Mouse (Mus musculus): Measurements from ENCODE around the gene Helq.

Helq gene

DNA sequence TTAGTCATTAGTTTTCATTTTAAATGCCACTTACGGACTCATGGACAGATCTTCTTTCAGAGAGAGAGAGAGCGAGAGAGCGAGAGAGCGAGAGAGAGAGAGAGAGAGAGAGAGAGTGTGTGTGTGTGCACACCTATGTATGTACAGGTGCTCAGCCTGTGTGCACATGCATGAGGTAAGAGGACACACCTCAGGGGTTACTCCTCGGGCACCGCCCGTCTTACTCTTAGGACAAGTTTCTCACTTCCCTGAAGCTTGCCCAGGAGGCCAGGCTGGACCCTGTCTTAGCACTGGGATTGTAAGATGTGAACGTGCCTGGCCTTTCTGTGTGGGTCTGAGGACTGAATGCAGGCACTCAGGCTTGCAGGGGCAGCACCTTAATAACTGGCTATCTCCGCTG is 10.9 kb downstream of the Helq start:
- no peak for DNase-seq (ENCODE audit: extremely low spot score, low read depth, low spot score)

DNA sequence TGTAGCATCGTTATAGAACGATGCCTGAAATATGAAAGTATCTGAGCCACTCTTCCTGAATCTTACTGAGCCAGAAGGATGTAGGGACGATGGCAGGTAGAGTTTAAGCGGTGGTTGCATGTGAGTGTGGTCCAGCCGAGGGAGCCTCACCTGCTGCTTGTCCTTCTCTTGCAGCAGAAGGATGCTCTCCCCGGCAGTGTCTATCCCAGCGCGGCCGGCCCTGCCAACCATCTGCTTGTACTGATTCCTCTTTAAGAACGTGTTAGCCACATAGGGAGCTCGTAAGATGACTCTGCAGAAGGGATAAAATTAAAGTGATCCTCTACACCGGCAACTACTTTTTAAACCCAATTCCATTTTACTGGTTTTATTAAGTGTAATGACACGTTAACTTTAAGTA is 19.4 kb downstream of the Helq start:
- no peak for DNase-seq (ENCODE audit: extremely low spot score, low read depth, low spot score)

DNA sequence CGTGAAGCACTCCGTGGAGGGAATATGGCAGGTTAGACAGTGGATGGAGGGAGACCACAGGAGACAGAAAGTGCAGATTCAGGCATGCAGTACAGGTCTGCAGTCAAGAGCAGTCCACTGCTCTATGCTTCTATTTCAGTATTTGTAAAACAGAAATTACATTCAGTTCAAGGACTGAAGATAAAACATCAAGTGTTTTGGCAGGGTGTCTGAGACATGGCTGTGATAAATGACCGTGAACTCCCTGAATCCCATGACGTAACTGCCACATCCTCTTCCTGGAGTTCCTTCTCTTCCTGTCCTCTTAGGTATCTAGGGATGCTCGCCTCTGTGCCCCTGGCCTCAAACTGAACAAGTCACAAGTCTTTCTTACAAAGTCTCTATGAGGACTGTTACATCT is 21.5 kb downstream of the Helq start:
- no peak for DNase-seq (ENCODE audit: extremely low spot score, low read depth, low spot score)

DNA sequence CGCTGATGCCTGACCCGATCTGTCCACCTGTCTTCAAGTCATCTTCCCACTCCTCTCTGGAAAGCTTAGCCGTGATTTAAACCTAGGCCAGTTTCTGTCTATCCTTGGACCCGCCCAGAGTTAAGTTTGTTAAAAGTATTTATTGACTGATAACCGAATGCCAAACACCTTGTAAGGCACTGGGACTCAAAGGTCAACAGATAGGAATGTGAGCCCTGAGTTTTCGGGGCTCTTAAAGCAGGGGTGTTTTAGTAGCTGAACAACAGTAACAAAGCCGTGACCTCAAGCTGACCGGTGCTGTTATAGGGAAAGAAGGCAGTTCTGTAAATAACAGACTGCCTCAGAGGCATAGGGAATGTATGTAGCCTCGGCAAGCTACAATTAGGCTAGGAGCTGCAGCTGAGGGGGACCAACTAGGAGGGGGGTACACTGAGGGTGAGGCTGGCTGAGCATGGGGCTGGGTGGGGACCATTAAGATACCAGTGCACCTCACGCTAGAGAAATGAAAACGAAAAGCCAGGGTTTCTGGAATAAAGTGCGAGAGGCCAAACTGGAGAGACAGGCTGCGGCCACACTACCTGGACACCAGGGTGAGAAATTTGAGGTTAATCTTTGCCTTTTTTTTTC is 22.5 kb downstream of the Helq start:
- DNase-seq (ENCODE audit: extremely low spot score, low read depth, low spot score): no peak

DNA sequence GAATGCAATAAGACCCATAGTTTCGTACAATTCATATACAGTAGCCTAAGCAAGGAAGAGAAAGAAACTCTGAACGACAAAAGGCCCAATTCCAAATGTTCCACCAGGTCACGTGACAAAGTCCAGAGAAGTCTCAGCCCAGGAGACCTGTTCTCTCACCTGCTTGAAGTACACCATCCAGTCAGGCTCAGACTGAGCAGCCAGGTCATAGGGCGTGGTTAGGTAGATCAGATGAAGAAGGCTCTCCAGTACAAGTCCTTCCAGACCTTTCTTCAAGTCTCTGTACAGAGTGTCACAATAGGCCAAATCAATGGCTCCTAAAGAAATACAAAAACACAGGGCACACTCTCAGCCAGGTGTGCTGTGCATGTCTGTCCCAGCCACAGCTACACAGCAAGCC is 26.8 kb downstream of the Helq start:
- DNase-seq (ENCODE audit: extremely low spot score, low read depth, low spot score): no peak

DNA sequence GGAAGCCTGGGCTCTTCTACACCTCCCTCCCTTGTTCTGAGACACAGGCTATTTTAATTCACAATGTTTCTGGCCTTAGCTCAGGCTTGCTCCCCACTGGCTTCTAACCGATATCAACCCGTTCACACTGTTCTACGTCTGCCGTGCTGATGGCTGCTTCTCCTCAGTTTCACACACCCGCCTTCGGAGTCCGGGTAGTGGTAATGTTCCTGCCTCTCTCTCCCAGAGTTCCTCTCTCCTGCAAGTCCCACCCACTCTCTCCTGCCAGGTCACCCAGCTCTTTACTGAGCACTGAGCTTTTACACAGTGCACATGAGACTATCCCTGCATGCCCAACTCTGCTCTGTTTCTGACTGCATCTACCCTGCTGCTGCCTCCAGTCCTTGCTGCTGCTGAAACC is 32.4 kb downstream of the Helq start:
- no peak for DNase-seq (ENCODE audit: extremely low spot score, low read depth, low spot score)

DNA sequence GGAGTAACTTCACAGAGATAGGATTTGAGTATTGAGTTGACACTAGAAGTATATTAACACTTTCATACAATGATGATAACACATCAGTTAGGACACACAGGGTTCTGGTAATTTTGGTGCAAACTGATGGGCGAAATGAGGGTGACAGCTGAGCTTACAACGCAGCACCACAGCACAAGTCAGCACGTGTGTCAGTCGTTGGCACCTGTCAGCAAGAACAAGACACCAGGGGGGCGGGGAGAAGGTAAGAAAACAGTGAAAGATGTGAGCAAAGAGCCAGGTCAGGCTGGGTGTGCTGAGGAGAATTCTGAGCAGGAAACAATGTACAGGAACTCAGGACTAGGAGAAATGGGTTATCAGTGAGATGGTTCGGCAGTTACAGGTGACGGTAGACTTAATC is 36.7 kb downstream of the Helq start:
- DNase-seq (ENCODE audit: extremely low spot score, low read depth, low spot score): no peak

DNA sequence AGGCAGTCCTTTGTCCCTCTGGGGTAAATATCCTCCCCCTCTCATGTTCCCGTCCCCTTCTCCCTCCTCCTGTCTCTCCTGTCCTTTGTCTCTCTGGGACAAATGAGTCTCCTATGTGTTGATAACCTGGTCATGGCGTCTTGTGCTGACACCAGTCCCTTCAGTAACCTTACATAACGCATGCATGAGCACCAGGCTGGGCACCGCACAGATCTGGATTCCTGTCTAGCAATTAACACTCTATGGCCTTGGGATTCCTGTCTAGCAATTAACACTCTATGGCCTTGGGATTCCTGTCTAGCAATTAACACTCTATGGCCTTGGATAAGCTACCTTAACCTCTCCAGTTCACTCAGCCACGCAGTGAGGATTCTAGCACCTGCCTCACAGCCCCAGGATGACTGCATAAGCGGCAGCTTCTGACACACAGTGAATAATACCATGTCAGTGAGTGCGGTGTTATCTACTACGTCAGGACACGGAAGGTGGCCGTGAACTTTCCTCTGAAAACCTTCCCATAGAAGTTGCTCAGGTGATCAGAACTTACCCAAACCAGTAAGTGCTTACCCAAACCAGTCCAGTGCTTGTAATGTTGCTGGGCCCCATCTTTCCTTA is 38.2 kb downstream of the Helq start:
- no peak for DNase-seq (ENCODE audit: extremely low spot score, low read depth, low spot score)

DNA sequence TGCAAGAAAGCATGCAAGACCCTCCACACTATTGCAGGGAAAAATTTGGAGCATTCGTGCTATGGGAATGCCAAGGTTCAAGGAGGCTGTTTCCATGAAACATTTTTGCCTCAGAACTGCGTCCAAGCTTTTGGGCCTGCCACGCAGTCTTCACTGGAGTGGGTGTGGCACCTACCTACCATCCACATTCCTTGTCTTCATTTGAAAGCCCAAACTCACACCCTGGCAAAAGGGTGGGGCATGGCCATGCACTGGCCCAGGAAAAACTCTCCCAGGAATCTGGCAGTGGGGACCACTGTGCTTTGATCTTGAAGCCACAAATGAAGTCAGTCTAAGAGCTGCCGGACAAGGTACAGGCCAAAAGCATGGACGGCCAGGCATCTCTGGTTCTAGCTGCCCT is 40.3 kb downstream of the Helq start:
- DNase-seq (ENCODE audit: extremely low spot score, low read depth, low spot score): no peak

DNA sequence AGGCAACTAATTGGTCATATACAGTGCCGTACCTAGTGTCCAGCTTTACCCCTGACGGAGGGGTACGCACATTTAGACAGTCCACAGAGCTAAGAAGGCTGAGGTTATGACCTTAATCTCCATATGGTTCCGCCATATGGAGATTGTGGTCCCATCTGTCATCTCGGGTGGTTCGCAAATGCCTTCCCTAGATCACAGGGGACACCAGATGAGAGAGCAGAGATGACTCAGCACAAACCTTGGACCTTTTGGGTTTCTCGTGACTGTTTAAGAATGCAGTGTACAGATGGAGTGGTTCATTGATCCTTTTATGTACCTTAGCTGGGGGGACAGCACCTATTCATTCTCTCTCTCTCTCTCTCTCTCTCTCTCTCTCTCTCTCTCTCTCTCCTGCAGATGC is 45.0 kb downstream of the Helq start:
- DNase-seq (ENCODE audit: extremely low spot score, low read depth, low spot score): no peak

DNA sequence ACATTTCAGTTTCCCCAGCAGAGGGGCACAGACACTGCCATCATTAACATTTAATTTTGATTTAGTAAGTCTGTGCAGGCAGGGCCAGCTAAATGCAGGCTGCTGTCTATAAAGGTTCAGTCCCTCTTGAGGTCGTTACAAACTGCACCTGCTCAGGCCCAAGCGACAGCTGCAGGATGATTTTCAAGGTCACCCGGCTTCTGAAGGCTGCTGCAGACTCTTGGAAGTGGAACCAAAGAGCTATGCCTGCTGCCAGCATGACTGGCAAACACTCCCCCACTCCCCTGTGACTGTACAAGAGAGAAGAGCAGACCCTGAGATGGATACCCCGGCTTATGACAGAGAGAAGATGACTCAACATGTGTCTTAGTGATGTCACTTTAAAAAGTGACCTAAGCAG is 46.7 kb downstream of the Helq start:
- DNase-seq (ENCODE audit: extremely low spot score, low read depth, low spot score): no peak

DNA sequence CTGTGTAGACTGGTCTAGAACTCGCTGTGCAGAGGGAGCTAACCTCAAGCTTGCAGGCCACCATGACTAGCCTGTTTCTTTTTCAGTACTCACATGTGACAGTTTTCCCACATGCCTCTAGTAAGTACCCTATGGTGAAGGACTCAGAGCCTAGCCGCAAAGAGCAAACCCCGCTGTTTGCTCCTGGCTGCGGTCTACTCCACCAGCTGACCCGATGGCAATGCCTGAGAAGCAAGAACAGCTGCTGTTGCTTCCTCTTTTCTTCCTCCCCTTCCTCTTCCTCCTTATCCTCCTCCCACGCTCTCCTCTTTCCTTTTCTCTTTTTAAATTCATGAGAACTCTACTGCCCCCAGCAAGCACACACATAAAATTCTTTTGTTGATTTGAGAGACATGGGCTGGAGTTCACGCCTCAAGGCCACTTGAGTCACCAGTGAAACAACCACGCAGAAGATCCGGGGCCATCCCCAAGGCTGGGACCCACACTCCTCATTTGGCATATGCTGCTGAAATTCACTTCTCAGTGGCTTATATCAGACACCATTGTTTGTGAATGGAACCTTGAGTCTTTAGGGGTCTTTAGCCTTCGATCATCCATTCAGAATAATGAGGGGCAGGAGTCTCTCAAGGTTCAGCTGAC is 47.7 kb downstream of the Helq start:
- no peak for DNase-seq (ENCODE audit: extremely low spot score, low read depth, low spot score)

DNA sequence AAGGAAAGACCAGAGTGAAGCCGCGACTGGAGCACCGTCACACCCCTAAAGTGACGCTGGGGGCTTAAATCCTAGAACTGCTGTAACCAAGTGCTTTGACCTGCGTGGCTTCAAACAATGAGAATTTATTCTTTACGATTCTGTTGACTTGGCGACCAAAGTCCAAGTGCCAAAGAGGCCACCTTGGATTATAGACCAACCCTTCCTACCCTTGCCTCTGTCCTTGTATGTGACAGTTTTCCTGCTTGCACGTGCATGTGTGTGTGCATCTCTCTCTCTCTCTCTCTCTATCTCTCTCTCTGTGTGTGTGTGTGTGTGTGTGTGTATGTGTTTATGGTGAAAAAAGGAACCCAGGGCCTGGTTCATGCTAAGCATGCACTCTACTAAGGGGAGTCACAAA is 59.6 kb downstream of the Helq start:
- no peak for DNase-seq (ENCODE audit: extremely low spot score, low read depth, low spot score)

DNA sequence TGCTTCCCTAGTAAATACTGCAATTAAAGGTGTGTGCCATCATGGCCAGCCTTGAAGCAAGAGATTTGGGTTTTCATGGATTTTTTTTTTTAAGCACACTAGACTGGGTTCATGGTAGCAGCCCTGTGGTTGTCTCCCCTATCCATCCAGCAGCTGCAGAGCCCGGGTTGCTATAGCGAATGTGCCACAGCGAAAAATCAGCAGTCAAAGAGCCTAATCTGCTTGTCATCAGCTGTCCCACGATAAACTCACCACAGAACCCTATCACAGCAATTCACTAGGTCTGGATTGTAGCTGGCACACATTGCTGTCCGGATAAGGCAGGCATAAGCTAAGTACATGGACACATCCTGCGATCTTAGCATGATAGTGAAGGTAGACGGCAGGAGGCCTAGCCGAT is 61.5 kb downstream of the Helq start:
- no peak for DNase-seq (ENCODE audit: extremely low spot score, low read depth, low spot score)

DNA sequence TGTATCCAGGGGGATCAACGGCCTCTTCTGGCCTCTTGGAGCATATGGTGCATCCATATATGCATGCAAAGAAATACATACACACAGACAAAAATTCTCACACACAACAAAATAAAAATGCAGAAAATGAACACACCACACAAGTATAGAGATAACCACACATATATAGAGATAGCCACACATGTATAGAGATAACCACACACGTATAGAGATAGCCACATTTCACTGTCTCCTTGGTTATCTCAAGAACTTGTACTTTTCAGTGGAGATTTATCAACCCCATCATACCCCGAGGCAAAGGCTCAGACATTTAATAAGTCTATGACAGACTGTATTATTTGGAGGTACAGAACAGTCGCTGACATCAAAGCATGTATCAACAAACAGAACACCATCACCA is 63.9 kb downstream of the Helq start:
- DNase-seq (ENCODE audit: extremely low spot score, low read depth, low spot score): no peak

DNA sequence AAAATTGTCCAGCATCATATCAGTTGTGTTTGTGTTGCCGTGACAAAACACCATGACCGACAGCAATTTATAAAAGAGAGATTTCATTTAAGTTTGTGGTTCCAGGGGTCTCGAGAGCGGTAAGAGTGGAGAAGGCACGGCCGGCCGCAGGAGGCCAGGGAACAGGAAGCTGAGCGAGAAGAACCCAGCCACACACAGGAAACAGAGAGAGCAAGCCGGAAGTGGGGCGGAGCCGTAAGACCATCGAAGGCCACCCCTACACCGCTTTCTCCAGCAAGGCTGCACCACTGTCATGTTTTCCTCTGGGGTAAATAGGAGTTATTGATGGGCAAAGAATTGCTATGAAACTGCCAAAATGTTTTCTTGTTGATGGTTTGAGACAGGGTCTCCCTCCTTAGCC is 69.6 kb downstream of the Helq start:
- no peak for DNase-seq (ENCODE audit: extremely low spot score, low read depth, low spot score)

DNA sequence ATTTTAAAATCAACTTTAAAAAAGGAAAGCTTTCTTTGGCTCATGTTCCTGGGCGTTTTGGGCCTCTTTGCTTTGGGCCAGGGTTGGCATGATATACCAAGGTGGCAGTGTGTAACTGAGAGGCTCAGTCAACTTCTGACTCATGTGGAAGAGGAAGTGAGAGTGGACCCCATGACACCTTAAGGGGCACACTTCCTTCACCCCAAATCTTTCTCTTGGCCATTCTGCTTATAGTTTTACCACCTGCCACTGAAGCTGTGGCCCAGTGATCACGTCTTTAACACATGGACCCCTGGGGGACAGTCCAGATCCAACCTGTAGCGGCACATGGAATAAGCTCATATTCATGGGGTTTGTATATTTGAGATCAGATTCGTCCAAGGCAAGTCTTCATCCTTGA is 72.4 kb downstream of the Helq start:
- DNase-seq (ENCODE audit: extremely low spot score, low read depth, low spot score): no peak

DNA sequence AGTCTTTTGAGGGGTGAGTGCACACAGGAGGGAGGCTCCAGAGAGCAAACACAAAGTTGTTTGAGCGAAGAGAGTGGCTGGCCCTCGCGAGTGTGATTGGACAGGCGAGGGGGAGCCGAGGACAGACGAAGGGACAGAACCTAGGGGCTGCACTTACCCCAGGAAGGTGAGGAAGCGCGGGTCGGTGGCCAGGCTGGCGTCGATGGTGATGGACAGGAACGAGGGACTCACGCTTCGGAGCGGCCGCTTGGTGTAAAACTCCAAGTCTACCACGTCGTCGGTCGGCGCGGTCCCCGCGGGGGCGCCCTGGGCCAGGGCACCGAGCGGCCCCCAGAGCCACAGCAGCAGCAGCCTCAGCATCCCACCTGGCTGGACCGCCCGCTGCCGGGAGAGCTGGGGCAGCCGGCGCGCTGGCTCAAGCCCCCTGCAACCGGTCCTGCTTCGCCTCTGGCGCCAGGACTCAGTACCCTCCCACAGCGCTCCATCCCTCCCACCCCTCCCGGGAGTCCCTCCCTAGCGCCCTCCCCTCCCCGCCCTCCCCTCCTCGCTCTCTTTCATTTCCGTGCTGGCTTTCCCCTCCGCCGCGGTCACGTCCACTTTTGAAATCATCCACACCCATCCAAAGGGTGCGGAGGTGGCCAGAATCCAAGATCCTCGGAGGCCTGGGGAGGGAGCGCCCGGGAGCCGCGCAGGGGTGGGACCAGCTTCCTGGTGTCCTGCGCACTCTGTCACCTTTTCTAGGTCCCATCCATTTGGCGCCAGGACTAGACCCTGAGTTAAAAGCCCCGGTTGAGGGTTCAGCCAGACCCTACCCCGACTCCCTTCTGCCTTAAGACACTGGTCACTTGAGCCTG is 78.9 kb downstream of the Helq start, which contains the start of gene Hpse:
Hpse (minus strand) TSS at position 482 of the 854 bp plus-strand sequence.
- DNase-seq (ENCODE audit: extremely low spot score, low read depth, low spot score): no peak

DNA sequence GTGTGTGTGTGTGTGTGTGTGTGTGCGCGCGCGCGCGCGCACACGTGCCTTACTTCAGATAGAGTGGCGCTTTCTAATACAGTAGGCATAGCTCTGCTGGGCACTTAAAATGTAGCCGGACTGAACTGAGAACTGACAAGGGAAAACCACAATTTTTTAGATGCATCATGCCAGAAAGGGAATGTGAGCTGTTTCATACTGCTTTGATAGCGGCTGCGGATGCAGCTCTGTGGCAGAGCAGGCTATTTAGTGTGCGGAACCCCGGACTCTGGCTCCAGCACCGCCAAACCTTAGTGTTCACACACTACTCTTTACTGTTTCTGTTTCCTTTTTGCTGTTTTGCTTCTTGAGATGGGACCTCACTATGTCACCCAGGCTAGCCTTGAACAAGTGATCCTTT is 81.6 kb downstream of the Helq start:
- no peak for DNase-seq (ENCODE audit: extremely low spot score, low read depth, low spot score)

Data from hindlimb bud, embryonic 11.5 days (tissue).